Mouse (Mus musculus) embryonic facial prominence, embryonic 14.5 days (tissue): ENCODE results near the gene Safb2. TPM values are rescaled to one million over a fixed set of nuclear protein-coding genes. Genes with fewer than 3 reads are reported as not detected.
"Not testable (repeated sequence)": the region's sequence is repeated elsewhere in the genome, so short reads cannot be mapped to it uniquely, and the experiment has no call there.

Experiments
- ATAC-seq: fragments of 200-750 bp; cut with Nextera tagmentation; 2 replicates; pipeline ENCODE4 v1.8.0; 2017; ENCODE audit warnings: low read depth, moderate number of reproducible peaks, moderate TSS enrichment
- DNase-seq: peaks from one replicate; pipeline ENCODE4 v3.0.0-alpha.2; 2015; ENCODE audit warnings: low spot score
- H3K27ac ChIP-seq: fragments of 300-500 bp; sonication (generic); replicated peaks from 2 replicates; pipeline ENCODE4 v1.5.1; 2014; ENCODE audit warnings: low read depth, mild to moderate bottlenecking, low read length, moderate library complexity
- H3K27me3 ChIP-seq: fragments of 300-500 bp; sonication (generic); replicated peaks from 2 replicates; pipeline ENCODE4 v1.6.1; 2014; ENCODE audit warnings: low read length; ENCODE audit not compliant: control insufficient read depth, insufficient read depth
- H3K36me3 ChIP-seq: fragments of 300-500 bp; sonication (generic); 2 replicates; pipeline ENCODE4 v1.6.1; 2014; ENCODE audit warnings: low read length, mixed read lengths; ENCODE audit not compliant: control insufficient read depth, insufficient read depth
- H3K4me1 ChIP-seq: fragments of 300-500 bp; sonication (generic); 2 replicates; pipeline ENCODE4 v1.6.1; 2014; ENCODE audit warnings: antibody characterized with exemption, low read length; ENCODE audit not compliant: control insufficient read depth, insufficient read depth
- H3K4me2 ChIP-seq: fragments of 300-500 bp; sonication (generic); 2 replicates; pipeline ENCODE4 v1.6.1; 2014; ENCODE audit warnings: low read depth, mild to moderate bottlenecking, low read length, moderate library complexity, mixed read lengths
- H3K4me3 ChIP-seq: fragments of 300-500 bp; sonication (generic); 2 replicates; pipeline ENCODE4 v1.5.1; 2014; ENCODE audit warnings: low read depth, mild to moderate bottlenecking, low read length
- H3K9ac ChIP-seq: fragments of 300-500 bp; sonication (generic); 2 replicates; pipeline ENCODE4 v1.6.1; 2014; ENCODE audit warnings: low read depth, mild to moderate bottlenecking, low read length, moderate library complexity, mixed read lengths
- H3K9me3 ChIP-seq: fragments of 300-500 bp; sonication (generic); 2 replicates; pipeline ENCODE4 v1.6.1; 2016; ENCODE audit warnings: low read length; ENCODE audit not compliant: control insufficient read depth
- WGBS: fragments of 180-500 bp; shearing (Covaris S2); extraction: QIAGEN DNeasy Blood & Tissue Kit; methylation state at CpG from one replicate; pipeline ENCODE4 v1.1.7; 2014; 5-methylcytosine and 5-hydroxymethylcytosine counted together
- polyA plus RNA-seq: library from polyadenylated mRNA; unstranded; fragments of >200 nt; fragmentation: Nextera tagmentation; extraction: Ambion mirVana; gene quantifications from 2 replicates; pipeline ENCODE4 v1.2.1, GENCODE M21; 2014

Gene Safb2
- polyA plus RNA-seq, 1 experiment from 2014 or later = 50.2 TPM

DNA sequence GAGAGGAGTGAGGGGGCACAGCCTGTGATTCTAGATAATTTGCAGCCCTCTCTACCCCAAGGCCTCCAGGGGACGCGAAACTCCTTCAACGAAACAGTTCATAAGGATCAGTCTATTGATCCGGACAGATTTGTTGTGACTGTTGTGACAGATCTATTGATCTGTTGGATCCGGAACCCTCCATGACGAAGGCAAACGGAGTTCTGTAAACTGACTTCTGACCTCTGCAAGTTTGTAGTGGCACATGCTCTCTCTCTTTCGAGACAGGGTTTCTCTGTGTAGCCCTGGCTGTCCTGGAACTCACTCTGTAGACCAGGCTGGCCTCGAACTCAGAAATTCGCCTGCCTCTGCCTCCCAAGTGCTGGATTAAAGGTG lies 28.2 kb upstream of the Safb2 start:
- H3K27me3 ChIP-seq, H3K4me2 ChIP-seq, H3K27ac ChIP-seq, DNase-seq, H3K9me3 ChIP-seq, H3K4me3 ChIP-seq, H3K9ac ChIP-seq, ATAC-seq: not testable (repeated sequence)
- WGBS = 79% methylated on average over 10 of the region's 10 CpGs
- Histone ChIP-seq H3K36me3 (peaks cover 35% of the 10 kb centered on the region), H3K4me1 (peaks cover 18% of the 10 kb centered on the region; the same call in 1 of the 2 replicates)

DNA sequence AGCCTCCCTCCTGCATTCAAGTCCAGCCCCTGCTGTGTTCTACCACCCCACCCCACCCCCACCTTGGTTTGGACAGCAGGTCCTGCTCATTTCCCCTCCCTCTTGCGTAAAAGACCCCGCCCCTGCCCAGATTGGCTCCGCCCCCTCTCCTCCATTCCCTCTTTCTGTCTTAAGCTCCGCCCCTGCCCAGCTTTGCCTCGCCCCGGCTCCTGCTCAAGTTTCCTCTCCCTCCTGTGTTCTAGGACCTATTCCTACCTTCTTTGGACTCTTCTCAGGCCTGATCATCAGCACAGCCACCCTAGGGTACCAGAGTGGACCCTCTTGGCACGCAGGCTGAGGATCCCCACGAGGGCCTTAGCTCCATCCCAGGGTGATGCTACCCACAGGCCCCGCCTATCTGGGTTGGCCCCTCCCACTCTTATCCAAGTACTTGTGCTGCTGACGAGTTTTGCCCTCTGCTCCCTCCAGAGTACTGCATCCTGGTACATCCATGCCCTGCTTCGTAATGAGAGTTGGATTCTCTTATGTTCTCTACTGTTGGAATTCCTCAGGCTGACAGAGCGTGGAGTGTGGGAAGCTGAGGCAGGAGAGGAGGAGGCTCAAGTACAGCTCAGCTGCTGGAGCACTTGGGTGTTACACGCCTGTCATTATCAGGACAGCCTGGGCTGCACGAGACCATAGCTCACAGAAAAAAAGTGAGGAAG lies 27.6 kb upstream of the Safb2 start:
- H3K9ac ChIP-seq = no peak overlapping the region
- 16% methylated on average over 14 of the region's 14 CpGs for WGBS

DNA sequence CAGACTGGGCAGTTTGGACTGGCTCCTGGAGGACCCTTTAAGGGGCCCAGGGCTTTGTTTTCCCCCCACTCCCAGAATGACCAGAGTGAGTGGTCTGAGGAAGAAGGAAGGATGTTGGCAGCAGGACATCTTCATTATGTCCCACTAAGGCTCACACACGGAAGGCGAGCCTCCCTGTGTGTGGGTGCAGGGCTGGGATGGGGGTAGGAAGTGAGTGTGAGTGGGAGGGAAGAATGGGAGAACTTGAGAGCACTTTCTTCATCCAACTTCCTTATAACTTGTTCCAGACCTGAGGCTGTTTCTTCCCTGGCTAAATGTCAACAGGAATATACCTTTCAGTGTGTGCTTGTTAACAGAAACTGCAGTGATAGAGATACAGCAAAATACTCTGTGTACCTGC lies 26.9 kb upstream of the Safb2 start:
- Histone ChIP-seq H3K9ac (no peak overlapping the region), H3K4me2 (no peak overlapping the region), H3K4me3 (no peak overlapping the region), H3K27me3 (no peaks in the 10 kb centered on the region), H3K4me1 (peaks cover 18% of the 10 kb centered on the region; the same call in 1 of the 2 replicates), H3K27ac (no peak overlapping the region), H3K9me3 (no peaks in the 10 kb centered on the region), H3K36me3 (peaks cover 32% of the 10 kb centered on the region)
- ATAC-seq (no peak), DNase-seq (no peak)
- WGBS = 70% methylated on average over 2 of the region's 2 CpGs

More for the DNA sequence above, 27.6 kb upstream of the Safb2 start:
- H3K27me3 ChIP-seq = no peaks in the 10 kb centered on the region
- H3K9me3 ChIP-seq = no peaks in the 10 kb centered on the region
- H3K4me1 ChIP-seq = peaks cover 18% of the 10 kb centered on the region; the same call in 1 of the 2 replicates
- no peak overlapping the region for H3K4me2 ChIP-seq
- DNase-seq = no peak
- peaks cover 32% of the 10 kb centered on the region for H3K36me3 ChIP-seq
- no peak for ATAC-seq
- no peak overlapping the region for H3K27ac ChIP-seq
- H3K4me3 ChIP-seq = no peak overlapping the region

DNA sequence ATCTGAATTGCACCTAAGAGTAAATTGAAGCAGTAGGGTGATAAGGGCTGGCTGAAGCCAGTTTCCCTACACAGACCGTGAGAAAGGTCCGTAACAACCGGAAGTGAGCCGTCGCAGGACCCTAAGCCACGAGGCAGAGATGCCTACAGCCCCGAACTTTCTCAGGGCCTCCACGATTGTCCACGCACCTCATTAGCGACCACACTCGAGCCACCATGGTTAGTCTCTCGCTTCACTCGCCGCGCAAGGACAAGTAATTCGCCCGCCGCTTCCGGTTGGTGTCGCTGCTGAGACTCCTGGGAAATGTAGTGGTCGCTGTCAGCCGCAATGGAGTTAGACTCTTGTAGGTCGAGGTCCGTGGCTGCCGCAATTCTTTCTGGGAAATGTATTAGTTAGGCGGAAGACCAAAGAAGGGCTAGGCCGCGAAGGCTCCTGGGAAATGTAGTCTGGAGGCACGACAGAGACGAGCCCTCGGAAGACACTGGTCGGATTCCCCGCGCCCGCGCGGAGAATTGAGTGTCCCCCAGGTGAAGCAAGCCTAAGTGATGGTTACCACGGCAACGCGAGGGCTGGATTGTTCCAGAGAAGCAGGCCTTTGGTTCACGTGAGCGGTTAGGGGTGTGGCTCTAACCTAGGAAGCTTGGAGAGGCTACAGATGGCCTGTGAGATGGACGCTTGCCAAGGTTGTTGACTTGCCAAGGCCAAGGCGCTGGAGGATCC lies 25.2 kb upstream of the Safb2 start, which contains the start of gene 2410015M20Rik:
Gene 2410015M20Rik (minus strand): TSS at position 320 of the 720 bp plus-strand sequence.
- Histone ChIP-seq H3K9ac (peak within 1 kb of the TSS; percentile 84), H3K4me2 (peak within 1 kb of the TSS; percentile 86), H3K27ac (peak within 1 kb of the TSS; percentile 70)

DNA sequence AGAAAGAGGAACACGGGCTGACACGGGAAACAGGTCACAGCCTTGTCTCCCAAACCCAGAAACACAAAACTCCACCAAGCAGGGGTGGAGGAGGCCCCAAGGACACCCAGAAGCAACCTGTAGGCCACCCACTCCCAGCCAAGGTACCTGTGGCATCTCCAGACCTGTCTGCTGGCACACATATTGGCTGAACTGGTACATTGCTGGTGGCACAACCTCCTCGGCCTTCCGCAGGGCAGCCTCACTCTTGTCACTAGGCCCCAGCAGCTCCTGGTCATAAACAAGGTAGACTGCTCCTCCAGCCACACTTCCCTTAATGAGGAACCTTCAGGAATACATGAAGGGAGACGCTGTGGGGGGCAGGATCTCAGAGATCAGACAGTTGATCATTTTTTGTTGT lies 24.3 kb upstream of the Safb2 start:
- DNase-seq = no peak
- Histone ChIP-seq H3K4me3 (peak overlapping the region; percentile 73), H3K4me1 (peaks cover 14% of the 10 kb centered on the region; the same call in 1 of the 2 replicates), H3K27me3 (no peaks in the 10 kb centered on the region), H3K9me3 (no peaks in the 10 kb centered on the region), H3K27ac (no peak overlapping the region), H3K36me3 (peaks cover 36% of the 10 kb centered on the region), H3K4me2 (peak overlapping the region; percentile 86), H3K9ac (peak overlapping the region; percentile 84)
- WGBS = 63% methylated on average over 5 of the region's 5 CpGs
- no peak for ATAC-seq

More for the DNA sequence above, 25.2 kb upstream of the Safb2 start, which contains the start of gene 2410015M20Rik:
- H3K27me3 ChIP-seq = no peaks in the 10 kb centered on the region
- H3K4me3 ChIP-seq = peak within 1 kb of the TSS; percentile 73
- under 1% methylated on average over 44 of the region's 44 CpGs for WGBS
- DNase-seq = peak; percentile 99
- ATAC-seq = peak; percentile 90
- H3K4me1 ChIP-seq = peaks cover 18% of the 10 kb centered on the region; the same call in 1 of the 2 replicates
- H3K36me3 ChIP-seq = peaks cover 32% of the 10 kb centered on the region
- no peaks in the 10 kb centered on the region for H3K9me3 ChIP-seq

DNA sequence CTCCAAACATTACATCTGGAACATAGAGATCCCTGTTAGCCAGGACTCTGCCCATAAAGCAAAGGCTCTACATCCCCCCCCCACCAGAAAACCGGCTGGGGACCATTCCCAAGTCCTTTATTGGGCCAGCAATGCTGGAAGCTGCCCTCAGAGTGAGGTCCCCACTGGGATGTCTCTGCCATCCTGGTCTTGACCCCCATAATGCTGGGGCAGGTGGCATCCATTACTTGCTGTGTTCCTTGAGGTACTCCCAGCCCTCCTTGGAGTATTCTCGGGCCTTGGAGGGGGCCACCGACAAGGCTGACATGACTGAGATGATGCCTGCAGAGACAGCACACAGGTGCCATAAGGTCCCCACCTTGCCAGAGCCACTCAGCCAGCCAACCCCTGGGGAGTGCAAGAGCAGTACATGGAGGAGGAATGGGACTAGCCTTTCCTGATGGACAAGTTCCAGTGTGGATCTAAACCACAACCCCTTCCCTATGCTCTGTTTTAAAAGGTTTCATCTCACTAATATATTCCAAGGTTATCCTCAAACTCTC lies 23.2 kb upstream of the Safb2 start:
- no peak for ATAC-seq
- Histone ChIP-seq H3K9me3 (no peaks in the 10 kb centered on the region), H3K36me3 (peaks cover 47% of the 10 kb centered on the region), H3K27ac (no peak overlapping the region), H3K4me2 (no peak overlapping the region), H3K4me1 (peaks cover 14% of the 10 kb centered on the region; the same call in 1 of the 2 replicates), H3K9ac (no peak overlapping the region), H3K4me3 (no peak overlapping the region), H3K27me3 (no peaks in the 10 kb centered on the region)
- 73% methylated on average over 3 of the region's 3 CpGs for WGBS
- no peak for DNase-seq

DNA sequence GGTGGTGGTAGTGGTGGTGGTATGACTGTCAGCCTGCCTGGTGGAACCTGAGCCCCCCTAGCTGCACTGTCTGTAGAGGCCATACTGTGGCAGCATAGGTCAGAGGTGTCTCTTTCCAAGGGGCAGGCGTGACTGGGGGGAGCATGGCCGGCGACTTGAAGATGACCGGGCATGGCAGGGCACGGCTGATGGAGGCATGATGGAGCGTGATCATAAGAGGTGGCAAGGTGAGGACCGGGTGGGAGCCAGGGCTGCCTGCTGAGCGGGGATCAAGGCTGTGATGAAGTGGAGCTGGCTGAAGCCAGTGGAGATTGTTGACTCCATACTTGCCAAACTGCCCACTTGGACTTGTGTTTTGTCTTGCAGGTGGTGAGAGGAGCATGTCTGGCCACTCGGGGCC lies 21.0 kb upstream of the Safb2 start:
- Histone ChIP-seq H3K27me3 (no peaks in the 10 kb centered on the region), H3K4me3 (no peak overlapping the region), H3K36me3 (peaks cover 68% of the 10 kb centered on the region), H3K9me3 (no peaks in the 10 kb centered on the region), H3K4me1 (peaks cover 13% of the 10 kb centered on the region; the same call in 1 of the 2 replicates), H3K4me2 (no peak overlapping the region), H3K9ac (no peak overlapping the region), H3K27ac (no peak overlapping the region)
- DNase-seq (no peak), ATAC-seq (no peak)
- WGBS = 89% methylated on average over 9 of the region's 9 CpGs

DNA sequence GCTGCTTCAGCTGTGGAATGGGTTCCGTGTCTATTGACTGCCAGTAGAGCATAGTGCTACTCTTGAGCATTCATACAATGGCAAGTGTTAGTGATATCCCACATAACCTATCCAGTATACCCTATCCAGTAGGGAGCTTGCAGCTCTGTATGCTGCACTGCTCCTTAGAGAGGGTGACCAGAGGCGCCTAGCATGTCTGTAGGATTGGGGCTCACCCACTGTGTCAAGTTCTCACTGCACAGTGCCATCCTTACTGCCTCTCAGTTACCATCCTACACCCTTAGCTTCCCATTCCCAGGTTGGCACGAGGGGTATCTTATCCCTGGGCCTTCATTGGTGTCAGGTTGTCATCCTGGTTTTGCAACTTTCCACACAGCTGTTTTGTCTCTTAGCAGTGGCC lies 20.0 kb upstream of the Safb2 start:
- H3K9ac ChIP-seq = no peak overlapping the region
- peaks cover 78% of the 10 kb centered on the region for H3K36me3 ChIP-seq
- no peak overlapping the region for H3K4me2 ChIP-seq
- H3K4me1 ChIP-seq = peaks cover 9% of the 10 kb centered on the region; the same call in 1 of the 2 replicates
- no peak overlapping the region for H3K27ac ChIP-seq
- WGBS = 93% methylated on average over 3 of the region's 3 CpGs
- no peak for ATAC-seq
- no peaks in the 10 kb centered on the region for H3K9me3 ChIP-seq
- DNase-seq = no peak
- H3K4me3 ChIP-seq = no peak overlapping the region
- H3K27me3 ChIP-seq = no peaks in the 10 kb centered on the region
